Mouse (Mus musculus) induced T-regulatory cell, adult 2 months (primary cell): ENCODE results near the gene Rpl24.

ENCODE experiments used
- DNase-seq: peaks from one replicate; pipeline ENCODE4 v3.0.0-alpha.2; 2012; ENCODE audit warnings: low read depth

Rpl24 gene

DNA sequence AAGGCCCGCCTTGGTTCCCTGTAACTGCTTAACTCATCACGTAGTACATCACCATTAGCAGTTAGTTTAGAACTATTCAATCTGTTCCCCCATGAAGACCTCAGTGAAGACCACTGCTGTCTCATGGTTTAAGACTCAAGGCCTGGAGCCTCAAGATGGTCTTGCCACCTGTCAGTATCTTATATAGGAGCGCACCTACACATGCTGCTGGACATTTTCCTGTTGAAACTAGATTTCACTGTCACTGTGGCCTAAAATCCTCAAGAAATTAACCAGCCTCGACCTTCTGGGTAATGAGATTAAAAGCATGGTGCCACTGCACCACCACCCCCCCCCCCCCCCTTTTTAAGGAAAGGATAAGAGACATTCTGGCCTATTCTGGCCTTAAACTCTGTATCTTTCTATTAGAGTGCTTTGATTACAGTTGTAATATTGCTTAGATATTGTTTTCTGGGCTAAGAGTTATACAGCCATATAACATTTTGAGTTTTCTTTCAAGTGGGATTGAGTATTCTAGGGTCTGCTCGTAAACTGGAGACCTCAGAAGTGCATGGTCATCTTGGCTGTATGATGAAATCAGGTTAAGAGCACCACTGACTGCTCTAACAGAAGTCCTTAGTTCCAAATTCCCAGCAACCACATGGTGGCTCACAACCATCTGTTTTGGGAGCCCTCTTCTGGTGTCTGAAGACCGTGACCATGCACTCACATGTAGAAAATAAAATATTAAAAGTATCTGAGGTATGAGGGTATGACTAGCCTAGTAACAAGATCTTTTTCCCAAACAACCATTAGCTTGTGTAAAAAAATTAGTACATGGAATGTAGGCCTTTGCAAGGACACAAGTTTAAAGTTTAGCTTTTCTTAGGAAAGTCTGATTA is 5.9 kb downstream of the Rpl24 start:
- DNase-seq, result peak; percentile 25

GRCm38 (mm10) chr16:55972626-55973201 is 6.6 kb downstream of the Rpl24 start:
- peak; percentile 66 for DNase-seq

DNA sequence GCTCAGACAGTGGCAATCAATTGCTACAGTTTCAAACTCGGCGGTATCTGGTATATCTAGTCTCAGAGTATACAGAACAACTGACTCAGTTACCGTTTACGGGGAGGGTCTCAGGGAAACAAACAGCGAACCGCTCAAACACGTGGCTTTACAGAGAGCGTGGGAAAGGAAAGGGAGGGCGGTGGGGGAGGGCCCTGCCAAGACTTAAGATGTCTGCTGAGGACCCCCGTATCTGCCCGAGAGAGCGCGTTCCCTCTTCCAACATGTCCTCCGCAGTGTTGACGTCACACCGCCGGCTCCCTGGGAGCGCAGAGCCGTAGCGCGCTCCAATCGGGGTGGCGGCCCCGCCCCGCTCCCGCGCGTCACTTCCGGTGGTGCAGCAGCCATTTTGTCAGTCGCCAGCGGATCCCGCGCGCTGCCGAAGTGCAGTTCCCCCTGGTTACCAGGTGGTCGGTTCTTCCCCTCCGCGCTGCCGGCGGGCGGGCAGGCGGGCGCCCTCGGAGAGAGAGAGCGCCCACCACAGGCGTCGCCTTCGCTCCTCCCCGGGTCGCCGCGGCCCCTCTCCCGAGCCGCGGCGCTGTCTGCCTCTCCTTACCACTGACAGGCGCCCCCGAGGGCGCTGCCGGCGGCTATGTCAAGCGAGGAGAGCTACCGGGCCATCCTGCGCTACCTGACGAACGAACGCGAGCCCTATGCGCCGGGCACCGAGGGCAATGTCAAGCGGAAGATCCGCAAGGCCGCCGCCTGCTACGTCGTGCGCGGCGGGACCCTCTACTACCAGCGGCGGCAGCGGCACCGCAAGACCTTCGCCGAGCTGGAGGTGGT is 7.6 kb downstream of the Rpl24 start, which contains the start of gene Zbtb11:
Zbtb11 (plus strand) TSS at position 453 of the 825 bp plus-strand sequence.
- DNase-seq, result peak; percentile 99

- DNase-seq, result peak; percentile 93
Observed at GRCm38 (mm10) chr16:55974256-55974902, 8.3 kb downstream of the Rpl24 start.

GRCm38 (mm10) chr16:55974903-55975285 is 8.8 kb downstream of the Rpl24 start:
- peak; percentile 76 for DNase-seq

DNA sequence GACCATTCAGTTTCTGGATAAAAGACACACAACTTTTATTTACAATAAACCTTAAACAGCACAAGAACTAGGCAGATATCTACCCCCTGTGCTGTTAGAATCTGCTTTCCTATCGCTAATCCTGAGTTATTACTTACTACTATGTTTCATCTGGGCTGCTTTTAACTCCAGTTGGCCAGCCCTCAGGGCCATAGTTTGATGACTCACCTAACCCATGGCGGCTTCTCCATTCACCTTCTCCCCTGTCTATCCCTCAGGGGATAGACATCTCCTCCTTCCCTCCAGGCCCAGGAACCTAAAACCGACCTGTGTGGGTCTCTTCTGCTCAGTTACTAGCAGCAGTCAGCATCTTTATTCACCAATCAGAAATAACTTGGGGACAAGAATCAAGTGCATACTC is 19.9 kb downstream of the Rpl24 start:
- DNase-seq, result no peak

DNA sequence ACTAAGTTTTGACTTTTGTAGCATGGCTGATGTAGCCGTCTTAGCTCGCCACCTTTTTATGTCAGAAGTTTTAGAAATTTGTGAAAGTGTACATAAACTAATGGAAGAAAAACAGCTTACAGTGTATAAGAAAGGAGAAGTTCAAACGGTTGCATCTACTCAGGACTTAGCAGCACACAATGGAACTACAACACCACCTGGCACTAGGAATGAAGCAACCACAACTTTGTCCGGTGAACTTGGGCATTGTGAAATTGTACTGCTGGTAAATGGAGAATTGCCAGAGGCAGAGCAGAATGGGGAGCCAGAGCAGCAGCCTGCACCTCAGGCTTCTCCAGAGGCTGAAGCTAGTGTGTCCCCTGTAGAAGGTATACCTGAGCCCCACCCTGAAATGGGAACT is 24.2 kb downstream of the Rpl24 start:
- DNase-seq, result no peak

DNA sequence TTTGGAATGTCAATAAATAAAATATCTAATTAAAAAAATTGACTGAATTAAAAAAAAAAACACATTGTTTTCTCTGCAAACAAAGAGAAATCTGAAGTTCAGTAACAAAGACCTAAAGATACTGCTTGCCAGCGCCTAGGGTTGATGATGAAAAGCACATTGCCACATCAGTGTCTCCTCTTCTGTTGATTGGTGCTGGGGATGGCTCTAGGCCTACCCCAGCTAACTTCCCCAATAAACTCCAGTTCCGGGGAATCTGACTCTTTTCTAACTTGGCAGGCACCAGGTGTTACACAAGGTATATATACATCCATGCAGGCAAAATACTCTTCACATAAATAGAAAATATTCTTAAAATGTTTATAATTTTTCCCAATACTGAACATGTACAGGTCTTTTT is 28.2 kb downstream of the Rpl24 start:
- DNase-seq, result no peak

DNA sequence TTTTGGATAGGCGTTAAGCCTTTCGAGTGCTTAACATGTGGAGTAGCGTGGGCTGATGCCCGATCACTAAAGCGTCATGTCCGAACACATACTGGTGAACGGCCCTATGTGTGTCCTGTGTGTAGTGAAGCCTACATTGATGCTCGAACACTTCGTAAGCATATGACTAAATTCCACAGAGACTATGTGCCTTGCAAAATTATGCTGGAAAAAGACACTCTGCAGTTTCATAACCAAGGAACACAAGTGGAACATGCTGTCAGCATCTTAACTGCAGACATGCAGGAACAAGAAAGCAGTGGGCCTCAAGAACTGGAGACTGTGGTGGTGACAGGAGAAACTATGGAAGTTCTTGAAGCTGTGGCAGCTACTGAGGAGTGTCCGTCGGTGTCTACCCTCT is 40.7 kb downstream of the Rpl24 start:
- DNase-seq, result no peak

- DNase-seq, result no peak
Observed at GRCm38 (mm10) chr16:56008862-56009261, 42.8 kb downstream of the Rpl24 start.

- no peak for DNase-seq
Observed at GRCm38 (mm10) chr16:56012789-56013743, 47.0 kb downstream of the Rpl24 start.

- DNase-seq, result no peak
Observed at GRCm38 (mm10) chr16:56014076-56014475, 48.0 kb downstream of the Rpl24 start.

GRCm38 (mm10) chr16:56019660-56020059 is 53.6 kb downstream of the Rpl24 start:
- DNase-seq, result no peak
